Mouse (Mus musculus) myocyte (in vitro differentiated cells): ENCODE measurements around the gene Itpr2.

ENCODE experiments used
- POLR2A ChIP-seq: IDR thresholded peaks from one replicate; pipeline ENCODE4 v1.6.1; 2011; ENCODE audit warnings: low read depth, mild to moderate bottlenecking, control low read depth, moderate library complexity; ENCODE audit not compliant: insufficient read length
- SRF ChIP-seq: IDR thresholded peaks from one replicate; pipeline ENCODE4 v1.6.1; 2011; ENCODE audit warnings: low read depth; ENCODE audit not compliant: control insufficient read depth, insufficient read length

- TF ChIP-seq SRF, result no peak
- no peak for TF ChIP-seq POLR2A
These were observed 342.4 kb downstream of the Itpr2 start for GRCm38 (mm10) chr6:146159641-146160040.
